Mouse (Mus musculus): ENCODE measurements around the gene Mxi1.

Gene Mxi1

DNA sequence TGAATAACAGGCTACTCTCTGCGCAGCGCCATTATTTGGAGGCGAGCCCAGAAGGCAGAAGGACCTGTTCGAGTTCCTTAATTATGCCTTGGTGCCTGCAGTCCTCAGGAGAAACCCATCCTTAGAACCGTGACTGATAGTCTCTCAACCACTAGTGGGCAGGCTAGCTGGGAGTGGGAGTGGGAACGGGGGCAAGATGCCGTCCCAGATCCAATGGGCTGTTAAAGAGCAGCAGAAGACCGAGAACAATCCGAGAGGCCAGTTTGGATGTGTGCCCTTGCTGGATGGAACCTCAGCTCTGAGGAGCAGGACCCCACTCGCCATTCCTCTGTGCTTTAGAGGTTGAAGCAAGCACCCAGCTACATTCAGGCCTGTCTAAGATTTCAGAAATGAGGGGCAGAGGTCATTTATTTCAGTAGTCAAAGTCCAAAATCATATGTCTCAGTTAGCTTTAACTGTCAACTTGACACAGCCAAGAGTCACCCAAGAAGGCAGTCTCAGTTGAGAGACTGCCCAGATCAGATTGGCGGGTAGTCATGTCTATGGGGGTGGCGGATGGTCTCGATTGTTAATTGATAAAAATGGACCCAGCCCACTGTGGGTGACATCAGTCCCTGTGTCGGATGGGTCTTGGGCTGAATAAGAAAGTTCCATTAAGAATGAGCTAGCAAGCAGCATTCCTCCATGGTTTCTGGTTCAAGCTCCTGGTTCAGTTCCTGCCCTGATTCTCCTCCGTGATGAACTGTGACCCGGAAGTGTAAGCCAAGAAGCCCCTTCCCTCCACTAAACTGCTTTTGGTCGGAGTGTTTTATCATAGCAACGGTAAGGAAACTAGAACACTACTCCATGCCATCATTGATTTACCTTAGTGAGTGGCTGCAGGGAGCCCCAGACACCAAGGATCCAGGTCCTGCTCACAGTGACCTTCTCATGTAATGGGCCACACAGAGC lies 112.3 kb downstream of the Mxi1 start:
- DNase-seq (ENCODE audit: low read depth, low spot score), result no peak

DNA sequence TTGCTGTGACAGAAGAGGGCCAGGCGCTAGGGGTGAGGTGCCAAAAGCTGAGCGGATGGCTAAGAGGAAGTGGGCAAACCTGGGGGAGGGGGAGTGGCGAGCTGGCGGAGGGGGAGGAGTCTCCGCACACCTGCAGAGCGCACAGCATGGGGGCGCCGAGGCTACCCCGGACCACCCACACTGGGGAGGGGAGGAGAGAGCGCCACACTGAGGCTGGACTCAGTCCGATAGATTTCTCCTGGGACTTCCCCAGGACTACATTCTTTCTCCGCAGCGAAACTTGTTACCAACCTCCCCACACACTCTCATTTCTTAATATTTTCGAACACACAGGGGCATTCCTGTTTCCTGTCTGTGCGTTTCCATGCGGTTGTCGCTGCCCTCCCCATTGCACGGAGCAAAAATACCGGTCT lies 113.0 kb downstream of the Mxi1 start:
- DNase-seq (ENCODE audit: low read depth, low spot score), result no peak

- DNase-seq (ENCODE audit: low read depth, low spot score), result no peak
Observed at GRCm38 (mm10) chr19:53423816-53424465, 113.6 kb downstream of the Mxi1 start.

DNA sequence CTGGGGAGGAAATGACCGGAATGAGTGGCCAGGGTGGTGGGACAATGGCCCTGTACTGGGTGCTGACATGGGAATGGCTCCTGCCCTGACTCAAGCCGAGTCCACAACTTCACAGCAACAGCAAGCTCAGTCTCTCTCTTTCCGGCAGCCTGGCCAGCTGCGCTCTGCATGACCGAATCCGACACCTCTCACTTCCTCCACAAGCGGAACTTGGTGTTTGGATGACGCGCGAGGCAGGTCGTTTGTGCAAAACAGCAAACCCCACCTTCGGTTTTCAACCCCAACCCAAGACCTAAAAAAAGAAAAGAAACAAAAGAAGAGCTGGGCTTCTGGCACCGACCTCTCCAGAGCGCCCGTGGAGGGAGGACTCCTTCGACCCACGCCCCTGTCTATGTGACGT lies 114.3 kb downstream of the Mxi1 start:
- no peak for DNase-seq (ENCODE audit: low read depth, low spot score)

All from telencephalon, adult 2 months (tissue).